Mouse (Mus musculus): ENCODE data around the gene Ano10.

DNA sequence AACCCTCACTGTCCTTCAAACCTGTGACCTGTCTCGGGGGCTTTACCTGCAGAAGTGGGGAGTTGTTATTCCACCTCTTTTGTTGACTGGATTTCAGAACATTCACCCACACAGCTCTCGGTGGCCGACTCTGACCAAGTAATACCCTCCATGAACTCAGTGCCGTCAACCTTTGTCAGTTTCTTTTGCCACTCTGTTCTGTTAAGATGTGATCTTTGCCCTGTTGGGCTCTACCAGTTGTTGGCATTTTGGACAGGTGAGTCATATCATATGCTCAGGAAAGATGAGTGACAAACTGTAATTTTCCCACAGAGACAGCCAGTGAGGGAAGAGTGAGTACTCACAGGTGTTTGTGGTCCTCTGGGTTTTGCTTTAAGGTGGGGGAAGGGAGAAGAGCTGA, 129.7 kb downstream of the Ano10 start:
- TF ChIP-seq FLI1 (IDR thresholded peaks at IDR 0.05; ENCODE audit: low read length): no peak
- TF ChIP-seq GATA1 (IDR thresholded peaks at IDR 0.05; ENCODE audit: borderline replicate concordance, low read length): no peak

All from megakaryocyte, embryonic 14.5 days (primary cell).